Mouse (Mus musculus) hindbrain, postnatal 0 days (tissue): ENCODE results near the gene Tspan14. TPM values are rescaled to one million over a fixed set of nuclear protein-coding genes. Genes with fewer than 3 reads are reported as not detected.

Experiments
- ATAC-seq: fragments of 200-750 bp; cut with Nextera tagmentation; 2 replicates; pipeline ENCODE4 v1.8.0; 2017; ENCODE audit warnings: mild to moderate bottlenecking, moderate TSS enrichment, moderate library complexity
- DNase-seq: peaks from one replicate; pipeline ENCODE4 v3.0.0-alpha.2; 2015; ENCODE audit warnings: low spot score
- H3K27ac ChIP-seq: fragments of 300-500 bp; sonication (generic); 2 replicates; pipeline ENCODE4 v1.5.1; 2014; ENCODE audit warnings: mild to moderate bottlenecking
- H3K27me3 ChIP-seq: fragments of 300-500 bp; sonication (generic); 2 replicates; pipeline ENCODE4 v1.6.1; 2014; ENCODE audit warnings: low read length, mixed read lengths; ENCODE audit not compliant: insufficient read depth
- H3K36me3 ChIP-seq: fragments of 300-500 bp; sonication (generic); 2 replicates; pipeline ENCODE4 v1.6.1; 2014; ENCODE audit warnings: low read length, mixed read lengths; ENCODE audit not compliant: insufficient read depth
- H3K4me1 ChIP-seq: fragments of 300-500 bp; sonication (generic); 2 replicates; pipeline ENCODE4 v1.6.1; 2014; ENCODE audit warnings: antibody characterized with exemption, low read length, mixed read lengths; ENCODE audit not compliant: insufficient read depth
- H3K4me2 ChIP-seq: fragments of 300-500 bp; sonication (generic); 2 replicates; pipeline ENCODE4 v1.6.1; 2014; ENCODE audit warnings: low read depth, mild to moderate bottlenecking, low read length, moderate library complexity, mixed read lengths
- H3K4me3 ChIP-seq: fragments of 300-500 bp; sonication (generic); 2 replicates; pipeline ENCODE4 v1.5.1; 2014; ENCODE audit warnings: low read length
- H3K9ac ChIP-seq: fragments of 300-500 bp; sonication (generic); replicated peaks from 2 replicates; pipeline ENCODE4 v1.6.1; 2014; ENCODE audit warnings: mild to moderate bottlenecking, low read length, moderate library complexity, mixed read lengths
- H3K9me3 ChIP-seq: fragments of 300-500 bp; sonication (generic); 2 replicates; pipeline ENCODE4 v1.6.1; 2016; ENCODE audit warnings: low read length, mixed read lengths
- CTCF ChIP-seq: IDR thresholded peaks from 2 replicates; pipeline ENCODE4 v1.5.1; 2016; ENCODE audit warnings: antibody characterized with exemption, control low read depth, low read depth
- WGBS: fragments of 180-500 bp; shearing (Covaris S2); extraction: QIAGEN DNeasy Blood & Tissue Kit; methylation state at CpG from one replicate; pipeline ENCODE4 v1.1.7; 2014; 5-methylcytosine and 5-hydroxymethylcytosine counted together
- polyA plus RNA-seq: library from polyadenylated mRNA; unstranded; fragments of >200 nt; fragmentation: Nextera tagmentation; extraction: Ambion mirVana; gene quantifications from 2 replicates; pipeline ENCODE4 v1.2.1, GENCODE M21; 2015
- total RNA-seq: library from RNA; depleted of rRNA; stranded (reverse); fragments of >200 nt; gene quantifications from 2 replicates; pipeline ENCODE4 v1.2.3, GENCODE M21; 2014

The Tspan14 gene
- total and polyA plus RNA-seq, 2 experiments from 2014 or later, result 30.4 to 39.2 TPM

GRCm38 (mm10) chr14:40933328-40933727 is 33.3 kb downstream of the Tspan14 start:
- H3K4me3 ChIP-seq, result no peak overlapping the region
- TF ChIP-seq CTCF, result no peak
- H3K4me1 ChIP-seq, result 0 out of 2 replicates have a peak, but pooled peaks cover 3% of the 10 kb centered on the region
- no peak for ATAC-seq
- H3K9ac ChIP-seq, result no peak overlapping the region
- H3K36me3 ChIP-seq, result no peaks in the 10 kb centered on the region
- H3K27ac ChIP-seq, result no peak overlapping the region
- no peaks in the 10 kb centered on the region for H3K27me3 ChIP-seq
- DNase-seq, result no peak
- no peak overlapping the region for H3K4me2 ChIP-seq
- no peaks in the 10 kb centered on the region for H3K9me3 ChIP-seq
- WGBS, result 79% methylated on average over 7 of the region's 7 CpGs

GRCm38 (mm10) chr14:40932225-40932624 is 34.4 kb downstream of the Tspan14 start:
- H3K27me3 ChIP-seq, result no peaks in the 10 kb centered on the region
- no peak overlapping the region for H3K4me3 ChIP-seq
- no peak overlapping the region for H3K9ac ChIP-seq
- no peak overlapping the region for H3K4me2 ChIP-seq
- H3K4me1 ChIP-seq, result 0 out of 2 replicates have a peak, but pooled peaks cover 4% of the 10 kb centered on the region
- no peak overlapping the region for H3K27ac ChIP-seq
- TF ChIP-seq CTCF, result no peak
- ATAC-seq, result no peak
- no peaks in the 10 kb centered on the region for H3K36me3 ChIP-seq
- no peaks in the 10 kb centered on the region for H3K9me3 ChIP-seq
- WGBS, result 89% methylated on average over 9 of the region's 9 CpGs
- DNase-seq, result no peak

- Histone ChIP-seq H3K36me3 (no peaks in the 10 kb centered on the region), H3K4me2 (no peak overlapping the region), H3K4me1 (0 out of 2 replicates have a peak, but pooled peaks cover 6% of the 10 kb centered on the region), H3K9me3 (no peaks in the 10 kb centered on the region), H3K27ac (no peak overlapping the region), H3K4me3 (no peak overlapping the region), H3K9ac (no peak overlapping the region), H3K27me3 (no peaks in the 10 kb centered on the region)
- WGBS, result 54% methylated on average over 3 of the region's 3 CpGs
- TF ChIP-seq CTCF, result no peak
- ATAC-seq (no peak), DNase-seq (no peak)
Measured at GRCm38 (mm10) chr14:40931115-40931829, 35.3 kb downstream of the Tspan14 start.

- DNase-seq (no peak), ATAC-seq (no peak)
- Histone ChIP-seq H3K27ac (no peak overlapping the region), H3K4me1 (0 out of 2 replicates have a peak, but pooled peaks cover 6% of the 10 kb centered on the region), H3K9ac (no peak overlapping the region), H3K4me2 (no peak overlapping the region), H3K4me3 (no peak overlapping the region), H3K36me3 (no peaks in the 10 kb centered on the region), H3K9me3 (no peaks in the 10 kb centered on the region), H3K27me3 (no peaks in the 10 kb centered on the region)
- WGBS, result 92% methylated on average over 2 of the region's 2 CpGs
- TF ChIP-seq CTCF, result no peak
Measured at GRCm38 (mm10) chr14:40929943-40930342, 36.7 kb downstream of the Tspan14 start.

GRCm38 (mm10) chr14:40928897-40929296 is 37.7 kb downstream of the Tspan14 start:
- Histone ChIP-seq H3K4me3 (no peak overlapping the region), H3K27ac (no peak overlapping the region), H3K9ac (no peak overlapping the region), H3K27me3 (no peaks in the 10 kb centered on the region), H3K36me3 (no peaks in the 10 kb centered on the region), H3K9me3 (no peaks in the 10 kb centered on the region), H3K4me2 (no peak overlapping the region), H3K4me1 (0 out of 2 replicates have a peak, but pooled peaks cover 6% of the 10 kb centered on the region)
- no peak for DNase-seq
- 61% methylated on average over 5 of the region's 5 CpGs for WGBS
- ATAC-seq, result no peak
- no peak for TF ChIP-seq CTCF

GRCm38 (mm10) chr14:40927041-40927440 is 39.6 kb downstream of the Tspan14 start:
- no peak overlapping the region for H3K9ac ChIP-seq
- H3K27me3 ChIP-seq, result no peaks in the 10 kb centered on the region
- no peak for TF ChIP-seq CTCF
- H3K9me3 ChIP-seq, result no peaks in the 10 kb centered on the region
- DNase-seq (no peak), ATAC-seq (no peak)
- H3K4me3 ChIP-seq, result no peak overlapping the region
- H3K36me3 ChIP-seq, result no peaks in the 10 kb centered on the region
- H3K4me1 ChIP-seq, result 0 out of 2 replicates have a peak, but pooled peaks cover 6% of the 10 kb centered on the region
- WGBS, result 90% methylated on average over 2 of the region's 2 CpGs
- no peak overlapping the region for H3K4me2 ChIP-seq
- no peak overlapping the region for H3K27ac ChIP-seq
